Mouse (Mus musculus): ENCODE measurements around the gene Nr4a1.

Nr4a1 gene

GRCm38 (mm10) chr15:101253886-101254795, at the start of gene Nr4a1:
Nr4a1 (plus strand) TSS chr15:101254269.
- peak; percentile 88 for DNase-seq (ENCODE audit: low read depth)

- DNase-seq (ENCODE audit: low read depth) = no peak
Measured at GRCm38 (mm10) chr15:101204781-101205180, 49.3 kb upstream of the Nr4a1 start.

- DNase-seq (ENCODE audit: low read depth) = peak; percentile 85
Measured at GRCm38 (mm10) chr15:101210228-101210627, 43.8 kb upstream of the Nr4a1 start.

- no peak for DNase-seq (ENCODE audit: low read depth)
Measured at GRCm38 (mm10) chr15:101210998-101211613, 43.0 kb upstream of the Nr4a1 start.

GRCm38 (mm10) chr15:101212435-101212834, 41.6 kb upstream of the Nr4a1 start:
- no peak for DNase-seq (ENCODE audit: low read depth)

- DNase-seq (ENCODE audit: low read depth) = peak; percentile 29
Measured at GRCm38 (mm10) chr15:101215136-101215535, 38.9 kb upstream of the Nr4a1 start.

GRCm38 (mm10) chr15:101216036-101216435, 38.0 kb upstream of the Nr4a1 start:
- no peak for DNase-seq (ENCODE audit: low read depth)

GRCm38 (mm10) chr15:101220905-101221297, 33.2 kb upstream of the Nr4a1 start:
- DNase-seq (ENCODE audit: low read depth) = peak; percentile 89

- peak; percentile 97 for DNase-seq (ENCODE audit: low read depth)
Measured at GRCm38 (mm10) chr15:101221298-101222104, 32.6 kb upstream of the Nr4a1 start.

- DNase-seq (ENCODE audit: low read depth) = no peak
Measured at GRCm38 (mm10) chr15:101222897-101223482, 31.1 kb upstream of the Nr4a1 start.

- no peak for DNase-seq (ENCODE audit: low read depth)
Measured at GRCm38 (mm10) chr15:101223596-101223995, 30.5 kb upstream of the Nr4a1 start.

GRCm38 (mm10) chr15:101224006-101224906, 29.8 kb upstream of the Nr4a1 start, which contains the start of gene Grasp:
Grasp (plus strand) TSS chr15:101224188.
- DNase-seq (ENCODE audit: low read depth) = peak; percentile 94

- peak; percentile 49 for DNase-seq (ENCODE audit: low read depth)
Measured at GRCm38 (mm10) chr15:101224977-101225376, 29.1 kb upstream of the Nr4a1 start.

GRCm38 (mm10) chr15:101227971-101228370, 26.1 kb upstream of the Nr4a1 start:
- peak; percentile 68 for DNase-seq (ENCODE audit: low read depth)

- no peak for DNase-seq (ENCODE audit: low read depth)
Measured at GRCm38 (mm10) chr15:101228866-101229590, 25.0 kb upstream of the Nr4a1 start.

- DNase-seq (ENCODE audit: low read depth) = no peak
Measured at GRCm38 (mm10) chr15:101230503-101230902, 23.6 kb upstream of the Nr4a1 start.

- peak; percentile 54 for DNase-seq (ENCODE audit: low read depth)
Measured at GRCm38 (mm10) chr15:101230995-101231647, 22.9 kb upstream of the Nr4a1 start.

GRCm38 (mm10) chr15:101231648-101232180, 22.4 kb upstream of the Nr4a1 start:
- no peak for DNase-seq (ENCODE audit: low read depth)

- DNase-seq (ENCODE audit: low read depth) = no peak
Measured at GRCm38 (mm10) chr15:101232607-101233006, 21.5 kb upstream of the Nr4a1 start.
